Mouse (Mus musculus) small intestine, adult 2 months (tissue): Measurements from ENCODE around the gene Ropn1l.

ENCODE experiments used
- CTCF ChIP-seq: fragments of 200-500 bp; IDR thresholded peaks from 2 replicates; pipeline ENCODE4 v1.5.1; 2012; ENCODE audit warnings: low read depth, mild to moderate bottlenecking, control low read depth, inconsistent platforms, low read length, moderate library complexity, mixed read lengths; ENCODE audit not compliant: insufficient replicate concordance, insufficient read length; ENCODE audit errors: extremely low read depth
- POLR2A ChIP-seq: fragments of 200-500 bp; IDR thresholded peaks from 2 replicates; pipeline ENCODE4 v1.6.1; 2012; ENCODE audit warnings: low read depth, mild to moderate bottlenecking, control low read depth, inconsistent platforms, low read length, moderate library complexity

DNA sequence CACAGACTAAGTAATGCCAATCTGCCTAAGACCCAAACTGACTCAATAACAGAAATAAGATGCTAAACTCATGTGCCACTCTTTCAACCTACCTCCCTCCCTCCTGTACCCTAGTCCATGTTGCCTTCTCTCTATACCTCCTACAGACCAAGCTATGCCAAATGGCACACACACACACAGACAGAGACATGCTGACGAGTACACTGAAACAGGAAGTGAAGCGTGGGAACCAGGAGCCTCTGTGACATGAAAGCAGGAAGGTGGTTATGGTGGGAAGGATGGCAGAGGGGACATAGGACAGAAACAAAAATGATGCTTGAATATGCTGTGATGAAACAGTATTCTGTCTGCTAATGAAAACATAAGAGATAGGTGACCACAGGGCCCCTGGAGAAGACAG lies 7.0 kb upstream of the Ropn1l start:
- no peak for TF ChIP-seq CTCF
- no peak for TF ChIP-seq POLR2A
